Mouse (Mus musculus) cerebellum, adult 18-20 months (tissue): ENCODE results near the gene Hist1h4f.
"Not testable (repeated sequence)": the region's sequence is repeated elsewhere in the genome, so short reads cannot be mapped to it uniquely, and the experiment has no call there.

ENCODE experiments used
- DNase-seq, 2 experiments: peaks; one replicate each; pipeline ENCODE4 v3.0.0; 2021

Hist1h4f gene

GRCm38 (mm10) chr13:23554393-23554792 lies 2.9 kb upstream of the Hist1h4f start:
- no peak for DNase-seq

- DNase-seq: no peak
These were observed 1.5 kb upstream of the Hist1h4f start, which contains the start of gene Hist1h1d for GRCm38 (mm10) chr13:23552962-23553361. Gene Hist1h1d, plus strand, starts transcription at chr13:23553262.

- DNase-seq: no peak
These were observed 775 bp upstream of the Hist1h4f start for GRCm38 (mm10) chr13:23551931-23552914.

DNA sequence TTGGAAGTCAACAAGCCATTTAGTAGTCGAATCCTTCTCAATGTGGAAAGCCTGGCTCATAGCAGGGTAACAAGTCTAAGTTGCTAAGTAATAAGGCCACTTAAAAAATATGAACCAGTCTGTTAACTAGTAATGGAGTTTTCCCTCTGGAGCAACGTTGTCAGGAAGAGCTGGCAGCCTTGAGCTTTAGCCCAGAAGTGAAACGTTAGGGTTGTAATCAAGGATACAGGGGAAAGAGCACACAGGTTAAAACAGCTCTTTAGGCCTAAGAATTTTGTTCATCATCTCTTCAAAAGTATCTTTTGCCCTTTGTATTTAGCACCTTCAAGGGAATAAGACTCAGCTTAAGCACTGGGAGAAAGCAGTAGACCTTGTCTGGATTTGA lies 695 bp downstream of the Hist1h4f start:
- DNase-seq: no peak

GRCm38 (mm10) chr13:23546694-23547093 lies 4.8 kb downstream of the Hist1h4f start:
- DNase-seq: no peak

GRCm38 (mm10) chr13:23544787-23545120 lies 6.7 kb downstream of the Hist1h4f start:
- peak in 1 of 2 experiments; percentile 42 for DNase-seq

- peak; percentile 49 to 79 for DNase-seq
These were observed 7.3 kb downstream of the Hist1h4f start, which contains the start of gene Hist1h3f for GRCm38 (mm10) chr13:23543965-23544786. Gene Hist1h3f, plus strand, starts transcription at chr13:23544052.

DNA sequence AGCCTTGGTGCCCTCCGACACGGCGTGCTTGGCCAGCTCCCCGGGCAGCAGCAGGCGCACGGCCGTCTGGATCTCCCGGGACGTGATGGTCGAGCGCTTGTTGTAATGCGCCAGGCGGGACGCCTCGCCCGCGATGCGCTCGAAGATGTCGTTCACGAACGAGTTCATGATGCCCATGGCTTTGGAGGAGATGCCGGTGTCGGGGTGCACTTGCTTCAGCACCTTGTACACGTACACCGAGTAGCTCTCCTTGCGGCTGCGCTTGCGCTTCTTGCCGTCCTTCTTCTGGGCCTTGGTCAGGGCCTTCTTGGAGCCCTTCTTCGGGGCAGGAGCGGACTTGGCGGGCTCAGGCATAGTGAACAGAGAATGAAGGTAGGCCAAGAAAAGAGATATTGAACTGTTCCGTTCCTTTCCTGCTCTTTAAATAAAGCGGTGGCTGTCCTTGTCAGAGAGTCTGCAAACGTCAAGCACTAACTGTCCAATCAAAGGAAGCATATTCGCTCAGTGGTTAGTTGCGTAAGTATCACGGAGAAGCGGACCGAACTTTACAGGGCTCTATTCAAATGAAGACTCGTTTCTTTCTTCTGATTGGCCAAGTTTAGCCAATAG lies 8.3 kb downstream of the Hist1h4f start, which contains the start of gene Hist1h2bh:
Hist1h2bh (minus strand) TSS at position 394 of the 609 bp plus-strand sequence.
- peak; percentile 48 to 53 for DNase-seq

- not testable (repeated sequence) for DNase-seq
These were observed 9.0 kb downstream of the Hist1h4f start for GRCm38 (mm10) chr13:23542225-23542980.

GRCm38 (mm10) chr13:23541497-23541896 lies 10.0 kb downstream of the Hist1h4f start:
- no peak for DNase-seq

DNA sequence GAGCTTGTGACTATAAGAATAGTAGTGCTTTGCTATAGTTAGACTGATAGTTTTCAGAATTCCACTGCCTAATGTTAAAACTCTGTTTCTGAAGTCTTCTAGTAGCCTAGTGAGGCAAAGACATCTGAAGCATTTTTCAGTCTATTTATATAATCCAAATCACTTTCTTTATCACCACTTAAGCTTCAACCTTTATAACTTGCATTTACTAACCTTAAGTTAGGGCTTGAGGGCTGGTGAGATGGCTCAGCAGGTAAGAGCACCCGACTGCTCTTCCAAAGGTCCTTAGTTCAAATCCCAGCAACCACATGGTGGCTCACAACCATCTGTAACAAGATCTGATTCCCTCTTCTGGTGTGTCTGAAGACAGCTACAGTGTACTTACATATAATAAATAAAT lies 11.6 kb downstream of the Hist1h4f start:
- DNase-seq: not testable (repeated sequence)

DNA sequence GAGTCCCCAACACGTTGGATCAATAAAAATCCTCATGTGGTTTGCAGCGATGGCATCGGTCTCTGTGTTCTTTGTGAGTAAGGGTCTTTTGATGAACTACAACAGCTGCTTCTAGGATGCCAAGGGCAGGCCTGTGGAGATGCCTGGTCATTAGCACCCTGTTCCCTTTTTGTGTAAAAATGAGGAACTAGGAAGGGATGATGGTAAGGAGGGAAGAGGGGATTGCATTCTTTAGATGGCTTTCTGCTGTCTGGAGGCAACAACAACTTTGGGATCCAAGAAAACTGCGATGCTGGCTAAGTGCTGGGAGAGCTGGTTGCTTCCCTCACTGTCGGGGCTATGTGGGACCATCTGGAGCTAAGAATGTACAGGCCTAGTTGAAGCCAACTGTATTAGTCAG lies 13.2 kb downstream of the Hist1h4f start:
- DNase-seq: no peak

GRCm38 (mm10) chr13:23537006-23537710 lies 14.3 kb downstream of the Hist1h4f start:
- no peak for DNase-seq

DNA sequence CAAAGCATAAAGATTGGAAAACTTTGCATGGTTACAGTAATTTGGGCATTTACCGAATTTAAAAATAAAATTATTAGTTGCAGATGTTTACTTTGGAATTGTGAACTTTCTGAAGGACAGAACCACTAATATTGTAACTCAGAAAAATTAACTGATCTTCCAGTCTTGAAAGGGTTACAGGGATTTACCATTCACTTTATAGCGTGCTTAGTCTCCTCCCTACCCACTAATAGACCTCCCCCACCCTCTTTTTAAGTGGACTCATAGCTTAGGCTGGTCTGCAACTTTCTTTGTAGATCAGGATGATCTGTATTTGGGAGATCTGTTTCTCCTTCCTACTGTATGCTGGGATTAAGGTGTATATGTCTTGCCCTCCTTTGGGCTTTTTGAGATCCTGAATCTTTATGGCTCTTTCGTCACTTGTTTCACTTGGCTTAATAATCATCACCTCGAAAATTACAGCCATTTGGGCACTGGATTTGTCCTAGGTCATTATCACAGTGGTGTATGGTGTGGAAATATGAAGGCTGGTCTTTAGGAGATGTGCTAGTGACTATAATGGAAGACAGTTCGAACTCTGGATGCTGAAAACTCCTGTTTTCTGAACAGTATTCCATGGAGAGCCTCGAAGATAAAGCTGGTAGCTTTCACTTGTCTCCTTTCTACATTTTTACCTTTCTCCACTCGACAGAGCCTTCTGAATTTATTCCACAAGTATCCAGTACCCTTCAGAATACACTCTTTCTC lies 15.2 kb downstream of the Hist1h4f start:
- no peak for DNase-seq

GRCm38 (mm10) chr13:23535137-23536075 lies 16.0 kb downstream of the Hist1h4f start, which contains the start of gene Hist1h3g:
Gene Hist1h3g, plus strand, starts transcription at chr13:23535422.
- DNase-seq: peak; percentile 81 to 88

DNA sequence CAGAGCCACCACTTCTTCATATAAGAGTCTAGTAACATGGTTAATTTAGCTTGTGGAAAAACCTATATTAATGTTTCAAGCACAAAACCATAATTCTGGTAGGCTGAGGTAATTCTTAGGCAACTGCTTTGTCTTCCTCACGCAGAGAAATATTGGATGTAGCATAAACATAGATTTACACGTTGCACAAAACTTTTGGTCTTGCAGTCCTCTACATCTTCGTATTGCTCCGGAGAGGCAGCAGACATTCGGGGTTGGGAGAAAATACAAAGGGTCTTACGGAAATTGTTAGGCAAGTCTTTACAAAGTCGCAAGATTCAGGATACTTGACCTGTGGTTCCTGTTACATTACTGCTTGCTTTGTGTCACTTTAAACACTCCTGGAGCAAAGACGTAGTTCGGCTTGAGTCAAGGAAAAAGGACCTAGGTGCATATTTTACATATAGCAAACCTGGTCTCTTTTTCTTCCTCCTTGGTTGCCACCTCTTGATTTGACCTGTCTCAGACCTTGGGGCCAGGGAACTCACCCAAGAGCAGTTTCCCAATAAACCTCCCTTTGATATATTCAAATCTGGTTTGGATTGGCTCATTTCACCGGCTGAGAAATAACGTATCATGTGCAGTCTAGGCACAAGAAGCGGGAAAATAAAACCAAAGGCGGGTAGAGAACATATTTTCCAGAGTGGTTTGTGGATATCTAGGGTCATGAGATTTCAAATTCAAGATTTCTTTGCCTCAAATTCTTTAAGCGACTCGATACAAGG lies 16.9 kb downstream of the Hist1h4f start:
- no peak for DNase-seq

- DNase-seq: peak; percentile 66 to 77
These were observed 17.7 kb downstream of the Hist1h4f start, which contains the start of gene Hist1h2af for GRCm38 (mm10) chr13:23533560-23534367. Gene Hist1h2af, plus strand, starts transcription at chr13:23533906.
